Mouse (Mus musculus): ENCODE data around the gene Mkrn3.

Gene Mkrn3

DNA sequence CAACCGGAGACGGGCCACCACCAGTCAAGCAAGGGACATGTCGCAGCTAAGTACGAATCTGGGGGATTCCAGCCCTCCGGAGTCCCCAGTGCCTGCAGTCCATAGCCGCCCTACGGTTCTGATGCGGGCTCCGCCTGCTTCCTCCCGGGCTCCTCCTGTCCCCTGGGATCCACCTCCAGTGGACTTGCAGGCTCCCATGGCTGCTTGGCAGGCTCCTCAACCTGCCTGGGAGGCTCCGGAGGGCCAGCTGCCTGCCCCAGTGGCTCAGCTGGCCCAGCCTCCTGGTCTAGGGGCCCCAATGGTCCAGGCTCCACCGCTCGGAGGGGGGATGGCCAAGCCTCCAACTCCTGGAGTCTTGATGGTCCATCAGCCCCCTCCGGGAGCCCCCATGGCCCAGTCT is 42.6 kb downstream of the Mkrn3 start:
- no peak for DNase-seq

GRCm38 (mm10) chr7:62376510-62377304 is 43.2 kb downstream of the Mkrn3 start, which contains the start of gene Magel2:
Gene Magel2, plus strand, starts transcription at chr7:62377010.
- peak; percentile 22 for DNase-seq

DNA sequence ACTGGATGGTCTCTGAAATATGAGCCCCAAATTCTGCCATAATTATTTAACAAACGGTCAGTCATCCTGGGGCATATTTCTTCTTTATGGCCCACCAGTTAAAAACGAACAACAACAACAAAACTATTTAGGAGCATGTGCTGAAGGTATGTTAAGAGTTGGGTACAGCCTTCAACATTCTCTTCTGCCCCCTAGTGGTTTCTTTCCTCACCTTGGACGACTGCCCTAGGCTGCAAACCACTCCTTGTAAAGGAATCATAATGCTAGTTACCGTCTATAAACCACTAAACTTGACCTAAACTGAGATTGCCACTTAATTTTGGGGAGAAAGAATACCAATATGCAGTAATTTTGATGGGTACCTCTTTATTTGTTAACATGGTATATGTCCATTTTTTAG is 44.3 kb downstream of the Mkrn3 start:
- DNase-seq: no peak
